Mouse (Mus musculus) heart, postnatal 14 days (tissue): ENCODE results near the gene Rasgrp3. TPM values are rescaled to one million over a fixed set of nuclear protein-coding genes. Genes with fewer than 3 reads are reported as not detected.

Source experiments
- DNase-seq, 2 experiments: peaks; one replicate each; pipeline ENCODE4 v3.0.0; 2021 to 2022
- intact Hi-C: fragments of 180-260 bp; cut with DNase I; formaldehyde crosslinking; loops from one replicate; pipeline ENCODE4 v1.15.1; 2025
- total RNA-seq, 2 experiments: library from RNA; stranded (reverse); gene quantifications; 2 replicates each; pipeline ENCODE4 v1.2.3; 2021

The Rasgrp3 gene
- total RNA-seq, 2 experiments from 2014 or later, result 38.4 to 38.9 TPM

- DNase-seq, result no peak
- intact Hi-C loops, result loop anchor here (5.0 to 10.0 kb wide), 5 partner anchors 77 to 722 kb away; no protein-coding TSS in a partner anchor
These were observed 98.8 kb downstream of the Rasgrp3 start for GRCm38 (mm10) chr17:75534314-75535020.

- intact Hi-C loops, result loop anchor here (5.0 to 10.0 kb wide), 4 partner anchors 131 to 723 kb away; no protein-coding TSS in a partner anchor
- DNase-seq, result no peak
These were observed 99.9 kb downstream of the Rasgrp3 start for GRCm38 (mm10) chr17:75535612-75536011.

GRCm38 (mm10) chr17:75536396-75537049 is 100.8 kb downstream of the Rasgrp3 start:
- intact Hi-C loops, result loop anchor here (5.0 to 10.0 kb wide), 4 partner anchors 132 to 724 kb away; no protein-coding TSS in a partner anchor
- peak; percentile 47 to 70 for DNase-seq

GRCm38 (mm10) chr17:75537050-75537445 is 101.4 kb downstream of the Rasgrp3 start:
- intact Hi-C loops, result loop anchor here (5.0 to 10.0 kb wide), 4 partner anchors 132 to 725 kb away; no protein-coding TSS in a partner anchor
- no peak for DNase-seq

- no peak for DNase-seq
- intact Hi-C loops, result loop anchor here (5.0 to 10.0 kb wide), 4 partner anchors 134 to 726 kb away; no protein-coding TSS in a partner anchor
These were observed 102.7 kb downstream of the Rasgrp3 start for GRCm38 (mm10) chr17:75538431-75538830.

GRCm38 (mm10) chr17:75539130-75539529 is 103.4 kb downstream of the Rasgrp3 start:
- no peak for DNase-seq
- intact Hi-C loops, result loop anchor here (5.0 to 10.0 kb wide), 4 partner anchors 134 to 727 kb away; no protein-coding TSS in a partner anchor

- DNase-seq, result no peak
- intact Hi-C loops, result loop anchor here (5.0 to 10.0 kb wide), 5 partner anchors 135 to 728 kb away; partner anchors contain the start of gene Ltbp1
These were observed 104.1 kb downstream of the Rasgrp3 start for GRCm38 (mm10) chr17:75539841-75540240.

GRCm38 (mm10) chr17:75543434-75543833 is 107.7 kb downstream of the Rasgrp3 start:
- intact Hi-C loops, result loop anchor here (10.0 kb wide), 1 partner anchor 539 kb away; the partner anchor contains the start of gene Ltbp1
- DNase-seq, result no peak

GRCm38 (mm10) chr17:75544262-75544661 is 108.6 kb downstream of the Rasgrp3 start:
- DNase-seq, result peak; percentile 35 to 39
- intact Hi-C loops, result loop anchor here (10.0 kb wide), 1 partner anchor 539 kb away; the partner anchor contains the start of gene Ltbp1

- intact Hi-C loops, result no loop called here
- DNase-seq, result no peak
These were observed 115.2 kb downstream of the Rasgrp3 start for GRCm38 (mm10) chr17:75550771-75551413.

- intact Hi-C loops, result no loop called here
- peak; percentile 98 for DNase-seq
These were observed 116.1 kb downstream of the Rasgrp3 start, which contains the start of gene Fam98a for GRCm38 (mm10) chr17:75551512-75552400. Gene Fam98a (minus strand): TSS chr17:75551946.

- intact Hi-C loops, result no loop called here
- DNase-seq, result no peak
These were observed 121.3 kb downstream of the Rasgrp3 start for GRCm38 (mm10) chr17:75557031-75557430.

GRCm38 (mm10) chr17:75558041-75558440 is 122.3 kb downstream of the Rasgrp3 start:
- DNase-seq, result no peak
- intact Hi-C loops, result no loop called here

GRCm38 (mm10) chr17:75575608-75576007 is 139.9 kb downstream of the Rasgrp3 start:
- no peak for DNase-seq
- intact Hi-C loops, result no loop called here

Other genes with a start within 250 kb of the Rasgrp3 start
- 10 to 100 TPM; 37.4 to 43.2 TPM for gene Fam98a, start 116.0 kb downstream of the Rasgrp3 start, total RNA-seq